Mouse (Mus musculus) testis, postnatal 14 days (tissue): Measurements from ENCODE around the gene Teddm1a.

Experiments used
- DNase-seq: peaks from one replicate; pipeline ENCODE4 v3.0.0; 2021; ENCODE audit warnings: low spot score

Teddm1a gene

GRCm38 (mm10) chr1:153905884-153906283, 14.3 kb downstream of the Teddm1a start:
- no peak for DNase-seq

DNA sequence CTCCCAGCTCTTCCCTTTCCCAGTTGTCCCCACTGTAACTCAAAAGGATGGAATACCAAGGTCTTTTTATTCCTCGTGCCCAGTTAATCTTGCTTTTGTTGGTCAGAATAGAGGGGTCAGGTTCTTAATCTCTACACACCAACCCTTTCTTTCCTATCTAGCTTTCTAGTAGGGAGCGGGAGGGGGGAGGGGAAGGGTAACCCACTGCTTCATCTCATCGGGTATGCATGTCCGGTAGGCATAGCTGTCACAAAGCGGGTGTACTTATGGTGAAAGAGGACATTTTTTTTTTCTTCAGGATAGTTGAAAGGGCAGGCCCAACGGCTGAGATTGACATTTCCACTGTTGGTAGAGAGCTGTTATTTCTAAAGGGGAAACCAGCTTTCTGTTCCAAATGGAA, 16.7 kb downstream of the Teddm1a start:
- no peak for DNase-seq

- DNase-seq: no peak
Measured at GRCm38 (mm10) chr1:153908741-153909140, 17.2 kb downstream of the Teddm1a start.

- no peak for DNase-seq
Measured at GRCm38 (mm10) chr1:153909213-153909962, 17.8 kb downstream of the Teddm1a start.

GRCm38 (mm10) chr1:153909963-153910291, 18.4 kb downstream of the Teddm1a start:
- no peak for DNase-seq

GRCm38 (mm10) chr1:153910423-153910822, 18.9 kb downstream of the Teddm1a start:
- DNase-seq: no peak

DNA sequence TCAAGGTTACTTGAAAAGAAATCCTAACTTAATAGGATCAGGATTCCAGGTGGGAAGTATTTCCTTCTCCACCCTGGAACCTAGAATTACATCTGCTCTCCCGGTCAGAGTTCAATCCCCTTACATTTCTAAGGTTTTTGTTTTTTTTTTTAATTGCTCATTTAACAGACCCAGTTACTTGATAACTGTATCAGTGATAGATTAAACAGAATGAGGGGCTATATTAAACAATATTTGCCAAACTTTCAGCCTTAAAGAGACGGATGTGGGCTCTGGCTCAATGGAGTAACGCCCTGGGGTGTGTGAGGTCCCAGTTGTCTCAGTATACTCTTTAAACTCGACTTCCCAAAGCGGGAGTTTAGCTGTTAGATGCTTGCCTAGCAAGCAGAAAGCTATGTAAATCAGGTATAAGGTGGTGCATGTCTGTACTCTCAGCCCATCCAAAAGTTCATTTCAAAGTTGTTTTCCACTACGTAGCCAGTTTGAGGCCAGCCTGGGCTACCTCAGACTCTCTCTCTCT, 19.8 kb downstream of the Teddm1a start:
- no peak for DNase-seq

DNA sequence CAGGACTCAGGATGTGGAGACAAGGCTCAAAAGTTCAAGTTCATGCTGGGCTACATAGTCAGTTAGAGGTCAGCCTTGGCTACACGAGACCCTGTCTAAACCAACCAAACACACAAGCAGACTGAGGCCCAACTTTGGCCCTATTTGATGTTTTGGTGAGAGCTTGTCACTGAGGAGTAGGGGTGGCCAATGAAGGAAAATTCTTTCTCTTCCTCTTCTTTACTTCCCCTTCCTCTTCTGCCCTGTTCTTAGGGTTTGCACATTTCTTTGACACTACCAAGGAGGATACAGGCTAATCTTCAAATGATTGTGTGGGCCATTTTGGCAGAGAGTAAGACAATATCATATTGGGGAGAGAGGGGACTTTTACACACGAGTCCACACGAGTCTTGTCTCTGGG, 22.3 kb downstream of the Teddm1a start:
- no peak for DNase-seq

DNA sequence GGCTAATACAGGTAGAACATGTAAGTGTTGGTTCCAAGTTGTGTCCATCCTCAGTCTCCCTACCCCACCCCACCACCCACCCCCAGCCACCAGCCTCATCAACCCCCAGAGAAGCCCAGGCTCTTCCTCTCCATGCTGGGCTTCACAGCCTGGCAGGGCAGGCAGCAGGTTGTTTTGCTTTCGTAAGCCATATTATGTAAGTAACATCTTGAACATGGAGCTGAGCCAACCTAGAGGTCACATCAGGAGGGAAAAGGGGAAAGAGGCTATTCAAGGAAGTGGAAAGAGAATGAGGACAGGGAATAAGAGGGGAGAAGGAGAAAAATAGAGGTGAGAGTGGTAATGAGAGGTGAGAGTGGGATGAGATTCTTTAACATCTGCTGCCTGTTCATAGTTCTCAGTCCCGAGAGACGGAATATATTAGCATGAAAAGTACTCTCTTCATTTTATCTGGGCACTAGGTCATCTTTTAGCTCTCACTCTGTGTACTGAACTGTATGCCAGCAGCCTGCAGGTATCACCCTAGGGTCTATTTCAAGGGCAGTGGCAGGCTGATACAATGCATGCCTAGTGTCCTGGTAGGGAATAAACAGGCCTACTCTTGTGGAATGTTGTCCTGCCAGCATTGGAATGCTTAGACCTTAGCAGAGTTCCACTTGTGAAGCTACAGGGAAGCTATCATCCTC, 27.1 kb downstream of the Teddm1a start:
- no peak for DNase-seq

GRCm38 (mm10) chr1:153921642-153922041, 30.1 kb downstream of the Teddm1a start:
- DNase-seq: no peak

GRCm38 (mm10) chr1:153922571-153923021, 31.1 kb downstream of the Teddm1a start:
- no peak for DNase-seq

GRCm38 (mm10) chr1:153924395-153925385, 33.1 kb downstream of the Teddm1a start:
- DNase-seq: no peak

DNA sequence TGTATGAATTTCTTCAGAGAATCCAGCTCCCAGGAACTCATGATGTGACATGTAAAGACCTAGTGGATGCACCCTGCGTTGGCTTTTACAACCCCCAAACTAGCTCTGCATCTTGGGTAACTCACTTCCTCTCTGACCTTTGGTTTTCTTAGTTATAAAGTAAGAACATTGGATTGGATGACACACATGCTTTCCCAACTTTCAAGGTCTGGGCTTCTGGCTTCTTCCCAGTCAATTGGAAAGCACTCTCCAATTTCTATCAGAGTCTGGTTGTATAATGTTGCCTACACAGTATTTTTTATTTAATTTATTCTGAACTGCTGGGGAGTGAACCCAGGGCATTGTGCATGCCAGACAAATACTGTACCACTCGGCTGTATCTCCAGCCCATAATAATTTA, 38.9 kb downstream of the Teddm1a start:
- no peak for DNase-seq

GRCm38 (mm10) chr1:153933772-153934171, 42.2 kb downstream of the Teddm1a start:
- DNase-seq: no peak

DNA sequence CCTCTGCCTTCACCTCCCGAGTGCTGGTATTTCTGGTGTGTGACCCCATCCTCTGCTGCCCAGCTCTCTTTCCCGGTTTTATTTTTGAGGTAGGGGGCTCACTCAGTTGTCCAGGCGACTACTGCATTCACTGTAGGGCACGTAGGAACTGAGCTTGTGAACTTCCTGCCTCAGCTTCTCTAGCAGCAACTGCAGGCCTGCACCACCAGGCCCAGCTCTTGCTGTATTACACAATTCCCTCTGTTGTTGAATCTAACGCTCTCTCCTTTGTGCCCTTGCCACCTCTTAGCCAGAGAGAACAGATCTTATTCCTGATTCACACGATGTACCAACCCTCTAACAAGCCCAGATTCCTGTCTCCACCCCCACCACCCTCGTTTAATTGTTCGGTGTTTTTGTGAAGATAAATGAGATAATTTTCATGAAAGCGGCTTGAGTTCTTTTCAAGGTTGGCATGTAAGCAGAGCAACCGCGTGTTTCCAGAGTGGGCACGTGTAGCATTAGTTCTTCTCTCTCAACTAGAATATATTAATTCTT, 44.4 kb downstream of the Teddm1a start:
- DNase-seq: no peak

DNA sequence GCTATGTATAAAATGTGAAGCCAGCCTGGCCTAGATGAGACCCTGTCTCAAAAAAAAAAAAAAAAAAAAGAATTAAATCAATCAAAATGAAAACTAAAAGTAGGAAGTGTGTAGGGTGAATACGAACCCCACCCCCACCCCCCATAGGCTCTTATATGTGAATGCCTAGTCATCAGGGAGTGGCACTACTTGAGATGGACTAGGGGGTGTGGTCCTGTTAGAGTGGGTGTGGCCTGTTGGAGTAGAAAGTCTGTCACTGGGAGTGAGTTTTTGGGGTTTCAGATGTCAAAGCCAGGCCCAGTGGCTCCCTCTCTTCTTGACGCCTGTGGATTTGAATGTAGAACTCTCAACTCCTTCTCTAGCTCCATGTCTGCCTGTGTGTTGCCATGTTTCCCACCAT, 45.5 kb downstream of the Teddm1a start:
- no peak for DNase-seq

DNA sequence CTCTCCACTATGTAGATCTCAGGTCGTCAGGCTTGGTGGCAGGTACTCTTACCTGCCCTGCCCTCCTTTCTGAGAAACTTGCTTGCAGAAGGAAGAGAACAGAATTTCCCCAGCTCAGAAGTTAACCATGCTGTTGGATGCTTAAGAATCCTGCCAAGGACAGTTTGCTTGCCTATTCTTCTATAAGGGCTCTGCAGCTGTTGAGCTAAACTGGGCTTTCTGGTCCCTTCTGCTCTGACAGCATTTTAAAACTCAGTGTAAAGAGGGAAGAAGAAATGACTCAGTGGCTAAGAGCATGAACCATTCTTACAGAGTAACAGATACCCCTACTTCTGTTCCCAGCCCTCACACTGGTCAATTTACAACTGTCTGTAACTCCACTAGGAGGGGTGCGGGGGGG, 49.4 kb downstream of the Teddm1a start:
- DNase-seq: no peak
